Mouse (Mus musculus) intestine, embryonic 15.5 days (tissue): Measurements from ENCODE around the gene Chaf1a. TPM values are rescaled to one million over a fixed set of nuclear protein-coding genes. Genes with fewer than 3 reads are reported as not detected.
"Not testable (repeated sequence)": the region's sequence is repeated elsewhere in the genome, so short reads cannot be mapped to it uniquely, and the experiment has no call there.

ENCODE experiments used
- ATAC-seq: fragments of 200-750 bp; cut with Nextera tagmentation; 2 replicates; pipeline ENCODE4 v1.8.0; 2017; ENCODE audit warnings: moderate TSS enrichment, moderate library complexity
- H3K27ac ChIP-seq: fragments of 300-500 bp; sonication (generic); 2 replicates; pipeline ENCODE4 v1.5.1; 2015; ENCODE audit warnings: mild to moderate bottlenecking, inconsistent platforms
- H3K27me3 ChIP-seq: fragments of 300-500 bp; sonication (generic); replicated peaks from 2 replicates; pipeline ENCODE4 v1.6.1; 2015; ENCODE audit warnings: inconsistent platforms
- H3K36me3 ChIP-seq: fragments of 300-500 bp; sonication (generic); 2 replicates; pipeline ENCODE4 v1.6.1; 2015; ENCODE audit warnings: inconsistent platforms
- H3K4me1 ChIP-seq: fragments of 300-500 bp; sonication (generic); replicated peaks from 2 replicates; pipeline ENCODE4 v1.6.1; 2015; ENCODE audit warnings: inconsistent platforms
- H3K4me2 ChIP-seq: fragments of 300-500 bp; sonication (generic); replicated peaks from 2 replicates; pipeline ENCODE4 v1.6.1; 2015; ENCODE audit warnings: mild to moderate bottlenecking, inconsistent platforms
- H3K4me3 ChIP-seq: fragments of 300-500 bp; sonication (generic); replicated peaks from 2 replicates; pipeline ENCODE4 v1.5.1; 2015; ENCODE audit warnings: inconsistent platforms
- H3K9ac ChIP-seq: fragments of 300-500 bp; sonication (generic); 2 replicates; pipeline ENCODE4 v1.6.1; 2015; ENCODE audit warnings: inconsistent platforms
- H3K9me3 ChIP-seq: fragments of 300-500 bp; sonication (generic); 2 replicates; pipeline ENCODE4 v1.6.1; 2016; ENCODE audit warnings: inconsistent platforms
- WGBS: fragments of 180-500 bp; shearing (Covaris S2); methylation state at CpG from one replicate; pipeline ENCODE4 v1.1.7; 2015; 5-methylcytosine and 5-hydroxymethylcytosine counted together
- polyA plus RNA-seq: library from polyadenylated mRNA; unstranded; fragments of >200 nt; fragmentation: Nextera tagmentation; extraction: Ambion mirVana; gene quantifications from 2 replicates; pipeline ENCODE4 v1.2.1, GENCODE M21; 2015

The Chaf1a gene
- polyA plus RNA-seq, 1 experiment from 2014 or later, result 22.4 TPM

DNA sequence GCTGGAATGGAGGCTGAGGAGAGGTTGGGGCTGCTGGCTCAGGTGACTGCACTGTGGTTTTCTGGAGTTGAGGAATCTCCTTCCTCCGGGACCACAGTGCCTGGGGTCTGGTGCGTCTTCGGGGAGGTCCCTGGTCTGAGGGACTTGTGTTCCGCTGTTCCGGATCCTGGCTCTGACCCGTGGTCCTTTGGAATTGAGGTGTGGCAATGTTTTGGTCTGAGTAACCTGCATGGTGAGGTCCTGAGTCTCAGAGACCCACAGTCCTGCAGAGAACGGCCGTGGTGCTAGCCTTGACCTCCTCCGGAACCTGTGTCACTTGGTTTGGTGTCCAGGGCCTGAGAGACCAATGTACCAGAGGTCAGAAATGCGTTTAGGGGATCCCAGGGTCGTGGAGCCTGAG, 39.7 kb downstream of the Chaf1a start:
- H3K9ac ChIP-seq, result peak overlapping the region; percentile 80
- no peaks in the 10 kb centered on the region for H3K9me3 ChIP-seq
- no peaks in the 10 kb centered on the region for H3K27me3 ChIP-seq
- under 1% methylated on average over 11 of the region's 11 CpGs for WGBS
- peaks cover 19% of the 10 kb centered on the region for H3K4me1 ChIP-seq
- H3K27ac ChIP-seq, result 0 out of 2 replicates have a peak overlapping the region, but pooled peaks have one; percentile 58
- H3K4me2 ChIP-seq, result peak overlapping the region; percentile 95
- peaks cover 15% of the 10 kb centered on the region for H3K36me3 ChIP-seq
- no peak; the same call in 1 of the 2 replicates for ATAC-seq
- H3K4me3 ChIP-seq, result peak overlapping the region; percentile 83

- Histone ChIP-seq H3K27me3 (no peaks in the 10 kb centered on the region), H3K9me3 (no peaks in the 10 kb centered on the region), H3K4me3 (peak overlapping the region; percentile 83), H3K4me1 (peaks cover 17% of the 10 kb centered on the region), H3K4me2 (peak overlapping the region; percentile 95), H3K27ac (no peak overlapping the region), H3K9ac (peak overlapping the region; percentile 80), H3K36me3 (peaks cover 15% of the 10 kb centered on the region)
- no peak for ATAC-seq
- WGBS, result 9% methylated on average over 8 of the region's 8 CpGs
These were observed 40.7 kb downstream of the Chaf1a start for GRCm38 (mm10) chr17:56080781-56081585.

GRCm38 (mm10) chr17:56092312-56092711, 52.1 kb downstream of the Chaf1a start:
- no peak overlapping the region for H3K27ac ChIP-seq
- H3K4me3 ChIP-seq, result no peak overlapping the region
- H3K4me2 ChIP-seq, result no peak overlapping the region
- 67% methylated on average over 1 of the region's 1 CpGs for WGBS
- no peaks in the 10 kb centered on the region for H3K9me3 ChIP-seq
- ATAC-seq, result no peak
- no peaks in the 10 kb centered on the region for H3K27me3 ChIP-seq
- no peaks in the 10 kb centered on the region for H3K4me1 ChIP-seq
- no peak overlapping the region for H3K9ac ChIP-seq
- peaks cover 24% of the 10 kb centered on the region for H3K36me3 ChIP-seq

GRCm38 (mm10) chr17:56092794-56093193, 52.6 kb downstream of the Chaf1a start:
- no peak for ATAC-seq
- H3K36me3 ChIP-seq, result peaks cover 28% of the 10 kb centered on the region
- no peak overlapping the region for H3K9ac ChIP-seq
- H3K4me3 ChIP-seq, result no peak overlapping the region
- H3K4me2 ChIP-seq, result no peak overlapping the region
- no peaks in the 10 kb centered on the region for H3K27me3 ChIP-seq
- no peaks in the 10 kb centered on the region for H3K9me3 ChIP-seq
- no peaks in the 10 kb centered on the region for H3K4me1 ChIP-seq
- WGBS, result 97% methylated on average over 1 of the region's 1 CpGs
- H3K27ac ChIP-seq, result no peak overlapping the region

GRCm38 (mm10) chr17:56096883-56097282, 56.6 kb downstream of the Chaf1a start:
- Histone ChIP-seq H3K4me1 (no peaks in the 10 kb centered on the region), H3K4me2 (no peak overlapping the region), H3K27me3 (no peaks in the 10 kb centered on the region), H3K4me3 (no peak overlapping the region), H3K36me3 (peaks cover 49% of the 10 kb centered on the region), H3K27ac (no peak overlapping the region), H3K9ac (no peak overlapping the region), H3K9me3 (no peaks in the 10 kb centered on the region)
- 90% methylated on average over 12 of the region's 12 CpGs for WGBS
- ATAC-seq, result no peak

- H3K4me3 ChIP-seq, result no peak overlapping the region
- no peaks in the 10 kb centered on the region for H3K9me3 ChIP-seq
- H3K4me2 ChIP-seq, result no peak overlapping the region
- no peak overlapping the region for H3K9ac ChIP-seq
- H3K27me3 ChIP-seq, result no peaks in the 10 kb centered on the region
- ATAC-seq, result no peak
- H3K4me1 ChIP-seq, result no peaks in the 10 kb centered on the region
- H3K27ac ChIP-seq, result no peak overlapping the region
- WGBS, result 96% methylated on average over 8 of the region's 8 CpGs
- peaks cover 53% of the 10 kb centered on the region for H3K36me3 ChIP-seq
These were observed 57.9 kb downstream of the Chaf1a start for GRCm38 (mm10) chr17:56098180-56098579.

GRCm38 (mm10) chr17:56098711-56099572, 58.7 kb downstream of the Chaf1a start:
- H3K9ac ChIP-seq, result no peak overlapping the region

GRCm38 (mm10) chr17:56100811-56101210, 60.6 kb downstream of the Chaf1a start:
- no peaks in the 10 kb centered on the region for H3K4me1 ChIP-seq
- H3K9ac ChIP-seq, result no peak overlapping the region
- no peak overlapping the region for H3K4me2 ChIP-seq
- no peak for ATAC-seq
- peaks cover 49% of the 10 kb centered on the region for H3K36me3 ChIP-seq
- no peak overlapping the region for H3K27ac ChIP-seq
- H3K9me3 ChIP-seq, result no peaks in the 10 kb centered on the region
- H3K27me3 ChIP-seq, result no peaks in the 10 kb centered on the region
- no peak overlapping the region for H3K4me3 ChIP-seq
- WGBS, result 88% methylated on average over 3 of the region's 3 CpGs

More at GRCm38 (mm10) chr17:56098711-56099572, 58.7 kb downstream of the Chaf1a start:
- peaks cover 50% of the 10 kb centered on the region for H3K36me3 ChIP-seq
- 90% methylated on average over 15 of the region's 15 CpGs for WGBS
- no peak overlapping the region for H3K4me2 ChIP-seq
- no peak overlapping the region for H3K27ac ChIP-seq
- no peaks in the 10 kb centered on the region for H3K4me1 ChIP-seq
- no peak for ATAC-seq
- H3K4me3 ChIP-seq, result no peak overlapping the region
- no peaks in the 10 kb centered on the region for H3K9me3 ChIP-seq
- H3K27me3 ChIP-seq, result no peaks in the 10 kb centered on the region

GRCm38 (mm10) chr17:56102158-56102557, 61.9 kb downstream of the Chaf1a start:
- no peaks in the 10 kb centered on the region for H3K27me3 ChIP-seq
- no peak overlapping the region for H3K27ac ChIP-seq
- no peak overlapping the region for H3K9ac ChIP-seq
- 91% methylated on average over 5 of the region's 5 CpGs for WGBS
- H3K4me2 ChIP-seq, result no peak overlapping the region
- no peaks in the 10 kb centered on the region for H3K9me3 ChIP-seq
- peaks cover 35% of the 10 kb centered on the region for H3K36me3 ChIP-seq
- H3K4me3 ChIP-seq, result no peak overlapping the region
- ATAC-seq, result no peak
- no peaks in the 10 kb centered on the region for H3K4me1 ChIP-seq

DNA sequence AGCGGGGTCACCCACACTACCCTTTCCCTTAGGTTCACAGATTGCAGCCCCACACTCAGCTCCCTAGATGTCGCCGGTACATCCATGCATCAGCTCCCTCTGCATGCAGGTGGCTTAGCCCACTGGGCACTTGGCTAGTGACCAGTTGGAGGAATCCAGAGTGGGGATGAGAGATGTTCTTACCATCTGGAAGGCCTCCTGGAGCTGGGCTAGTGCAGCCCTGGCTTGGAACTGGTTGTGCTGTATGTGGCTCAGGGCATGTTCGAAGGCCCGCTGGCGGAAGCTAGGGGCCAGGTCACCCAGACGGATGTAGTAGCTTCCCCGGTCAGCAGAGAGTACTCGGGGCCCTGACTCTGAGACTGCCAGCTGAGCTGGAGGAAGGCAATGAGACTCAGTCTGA, 62.7 kb downstream of the Chaf1a start:
- H3K9ac ChIP-seq, result no peak overlapping the region
- no peaks in the 10 kb centered on the region for H3K4me1 ChIP-seq
- H3K9me3 ChIP-seq, result no peaks in the 10 kb centered on the region
- H3K4me3 ChIP-seq, result no peak overlapping the region
- H3K4me2 ChIP-seq, result no peak overlapping the region
- ATAC-seq, result no peak
- H3K27me3 ChIP-seq, result no peaks in the 10 kb centered on the region
- no peak overlapping the region for H3K27ac ChIP-seq
- WGBS, result 93% methylated on average over 9 of the region's 9 CpGs
- H3K36me3 ChIP-seq, result peaks cover 30% of the 10 kb centered on the region

GRCm38 (mm10) chr17:56103465-56104285, 63.4 kb downstream of the Chaf1a start:
- no peaks in the 10 kb centered on the region for H3K4me1 ChIP-seq
- 97% methylated on average over 8 of the region's 8 CpGs for WGBS
- H3K4me3 ChIP-seq, result no peak overlapping the region
- H3K9ac ChIP-seq, result no peak overlapping the region
- ATAC-seq, result no peak
- H3K4me2 ChIP-seq, result no peak overlapping the region
- H3K27me3 ChIP-seq, result no peaks in the 10 kb centered on the region
- peaks cover 30% of the 10 kb centered on the region for H3K36me3 ChIP-seq
- H3K9me3 ChIP-seq, result no peaks in the 10 kb centered on the region
- H3K27ac ChIP-seq, result no peak overlapping the region

GRCm38 (mm10) chr17:56104821-56105220, 64.6 kb downstream of the Chaf1a start:
- not testable (repeated sequence) for ATAC-seq, H3K9ac ChIP-seq, H3K27ac ChIP-seq, H3K4me2 ChIP-seq, H3K9me3 ChIP-seq, H3K4me3 ChIP-seq, H3K27me3 ChIP-seq, H3K4me1 ChIP-seq
- WGBS, result 94% methylated on average over 5 of the region's 5 CpGs
- H3K36me3 ChIP-seq, result peaks cover 23% of the 10 kb centered on the region
